Mouse (Mus musculus) lung, embryonic 15.5 days (tissue): Measurements from ENCODE around the gene Dmrt1. TPM values are rescaled to one million over a fixed set of nuclear protein-coding genes. Genes with fewer than 3 reads are reported as not detected.

Source experiments
- ATAC-seq: fragments of 200-750 bp; cut with Nextera tagmentation; 2 replicates; pipeline ENCODE4 v1.8.0; 2017; ENCODE audit warnings: moderate number of reproducible peaks, borderline replicate concordance; ENCODE audit not compliant: low FRiP score, low TSS enrichment; ENCODE audit errors: extremely low read depth
- H3K27ac ChIP-seq: fragments of 300-500 bp; sonication (generic); 2 replicates; pipeline ENCODE4 v1.5.1; 2015; ENCODE audit warnings: moderate library complexity, mild to moderate bottlenecking, inconsistent platforms
- H3K27me3 ChIP-seq: fragments of 300-500 bp; sonication (generic); 2 replicates; pipeline ENCODE4 v1.6.1; 2015; ENCODE audit warnings: inconsistent platforms
- H3K36me3 ChIP-seq: fragments of 300-500 bp; sonication (generic); 2 replicates; pipeline ENCODE4 v1.6.1; 2015; ENCODE audit warnings: inconsistent platforms
- H3K4me1 ChIP-seq: fragments of 300-500 bp; sonication (generic); 2 replicates; pipeline ENCODE4 v1.6.1; 2015; ENCODE audit warnings: inconsistent platforms
- H3K4me2 ChIP-seq: fragments of 300-500 bp; sonication (generic); 2 replicates; pipeline ENCODE4 v1.6.1; 2015; ENCODE audit warnings: inconsistent platforms, mild to moderate bottlenecking, moderate library complexity
- H3K4me3 ChIP-seq: fragments of 300-500 bp; sonication (generic); 2 replicates; pipeline ENCODE4 v1.5.1; 2015; ENCODE audit warnings: mild to moderate bottlenecking, inconsistent platforms
- H3K9ac ChIP-seq: fragments of 300-500 bp; sonication (generic); 2 replicates; pipeline ENCODE4 v1.6.1; 2015; ENCODE audit warnings: inconsistent platforms
- H3K9me3 ChIP-seq: fragments of 300-500 bp; sonication (generic); 2 replicates; pipeline ENCODE4 v1.6.1; 2016; ENCODE audit warnings: inconsistent platforms
- WGBS: fragments of 180-500 bp; shearing (Covaris S2); methylation state at CpG from one replicate; pipeline ENCODE4 v1.1.7; 2015; 5-methylcytosine and 5-hydroxymethylcytosine counted together
- polyA plus RNA-seq: library from polyadenylated mRNA; unstranded; fragments of >200 nt; fragmentation: Nextera tagmentation; extraction: Ambion mirVana; gene quantifications from 2 replicates; pipeline ENCODE4 v1.2.1, GENCODE M21; 2015

Gene Dmrt1
- polyA plus RNA-seq, 1 experiment from 2014 or later: not detected

DNA sequence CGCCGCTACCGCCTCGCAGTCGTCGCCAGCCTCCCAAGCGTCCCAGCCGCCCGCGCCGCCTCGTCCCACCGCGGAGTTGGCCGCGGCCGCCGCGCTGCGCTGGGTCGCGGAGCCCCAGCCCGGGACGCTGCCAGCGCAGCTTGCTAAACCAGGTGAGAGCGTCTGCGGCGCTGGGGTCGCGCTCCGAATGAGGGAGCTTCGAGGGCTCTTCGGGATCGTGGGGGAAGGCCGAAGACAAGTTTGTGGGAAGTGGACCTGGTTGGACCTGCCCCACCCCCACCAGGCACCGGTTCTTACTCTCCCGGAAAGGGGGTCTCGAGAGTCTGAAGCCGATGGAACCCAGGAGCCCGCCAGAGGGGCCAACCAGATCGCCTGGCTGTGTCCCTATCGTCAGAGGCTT lies 105.7 kb downstream of the Dmrt1 start:
- H3K4me3 ChIP-seq: peak overlapping the region; percentile 36
- ATAC-seq: peak; percentile 13; the same call in 1 of the 2 replicates

GRCm38 (mm10) chr19:25611876-25612805 lies 106.7 kb downstream of the Dmrt1 start:
- peaks cover 23% of the 10 kb centered on the region for H3K4me1 ChIP-seq
- H3K9me3 ChIP-seq: no peaks in the 10 kb centered on the region
- no peak overlapping the region for H3K9ac ChIP-seq
- H3K27ac ChIP-seq: no peak overlapping the region
- H3K4me2 ChIP-seq: no peak overlapping the region
- no peak overlapping the region for H3K4me3 ChIP-seq
- H3K36me3 ChIP-seq: no peaks in the 10 kb centered on the region
- 11% methylated on average over 16 of the region's 16 CpGs for WGBS
- no peak for ATAC-seq
- peaks cover 99% of the 10 kb centered on the region for H3K27me3 ChIP-seq

More for the DNA sequence above, 105.7 kb downstream of the Dmrt1 start:
- Histone ChIP-seq H3K9ac (no peak overlapping the region), H3K27ac (no peak overlapping the region), H3K4me1 (peaks cover 26% of the 10 kb centered on the region), H3K27me3 (peaks cover 99% of the 10 kb centered on the region), H3K36me3 (no peaks in the 10 kb centered on the region), H3K4me2 (peak overlapping the region; percentile 64), H3K9me3 (no peaks in the 10 kb centered on the region)
- under 1% methylated on average over 41 of the region's 42 CpGs for WGBS

- Histone ChIP-seq H3K27ac (no peak overlapping the region), H3K9me3 (no peaks in the 10 kb centered on the region), H3K4me1 (peaks cover 23% of the 10 kb centered on the region), H3K4me3 (no peak overlapping the region), H3K9ac (no peak overlapping the region), H3K27me3 (peaks cover 99% of the 10 kb centered on the region), H3K4me2 (no peak overlapping the region), H3K36me3 (no peaks in the 10 kb centered on the region)
- no peak for ATAC-seq
- 14% methylated on average over 6 of the region's 6 CpGs for WGBS
These were observed 107.4 kb downstream of the Dmrt1 start for GRCm38 (mm10) chr19:25612806-25613295.

GRCm38 (mm10) chr19:25613476-25614300 lies 108.3 kb downstream of the Dmrt1 start:
- H3K9me3 ChIP-seq: no peaks in the 10 kb centered on the region
- peaks cover 99% of the 10 kb centered on the region for H3K27me3 ChIP-seq
- 9% methylated on average over 13 of the region's 13 CpGs for WGBS
- ATAC-seq: no peak
- H3K4me1 ChIP-seq: peaks cover 23% of the 10 kb centered on the region
- H3K36me3 ChIP-seq: no peaks in the 10 kb centered on the region
- H3K4me3 ChIP-seq: no peak overlapping the region
- H3K9ac ChIP-seq: no peak overlapping the region
- H3K27ac ChIP-seq: no peak overlapping the region
- H3K4me2 ChIP-seq: no peak overlapping the region

GRCm38 (mm10) chr19:25615889-25616288 lies 110.5 kb downstream of the Dmrt1 start:
- H3K27me3 ChIP-seq: peaks cover 99% of the 10 kb centered on the region
- no peaks in the 10 kb centered on the region for H3K36me3 ChIP-seq
- no peaks in the 10 kb centered on the region for H3K9me3 ChIP-seq
- peaks cover 5% of the 10 kb centered on the region for H3K4me1 ChIP-seq
- no peak overlapping the region for H3K9ac ChIP-seq
- H3K4me2 ChIP-seq: no peak overlapping the region
- ATAC-seq: no peak
- no peak overlapping the region for H3K27ac ChIP-seq
- no peak overlapping the region for H3K4me3 ChIP-seq
- 4% methylated on average over 6 of the region's 6 CpGs for WGBS

GRCm38 (mm10) chr19:25622291-25623251 lies 117.2 kb downstream of the Dmrt1 start:
- peaks cover 92% of the 10 kb centered on the region for H3K27me3 ChIP-seq
- ATAC-seq: peak; percentile 67; the same call in 1 of the 2 replicates

GRCm38 (mm10) chr19:25628490-25628889 lies 123.1 kb downstream of the Dmrt1 start:
- Histone ChIP-seq H3K36me3 (no peaks in the 10 kb centered on the region), H3K4me2 (no peak overlapping the region), H3K4me1 (no peaks in the 10 kb centered on the region), H3K4me3 (no peak overlapping the region), H3K27ac (no peak overlapping the region), H3K9ac (no peak overlapping the region), H3K27me3 (peaks cover 57% of the 10 kb centered on the region), H3K9me3 (no peaks in the 10 kb centered on the region)
- ATAC-seq: no peak
- 13% methylated on average over 9 of the region's 9 CpGs for WGBS

More at GRCm38 (mm10) chr19:25622291-25623251, 117.2 kb downstream of the Dmrt1 start:
- H3K4me1 ChIP-seq: peaks cover 5% of the 10 kb centered on the region; the same call in 1 of the 2 replicates
- H3K27ac ChIP-seq: no peak overlapping the region
- peak overlapping the region; percentile 56 for H3K4me2 ChIP-seq
- peak overlapping the region; percentile 23 for H3K4me3 ChIP-seq
- H3K9ac ChIP-seq: no peak overlapping the region
- no peaks in the 10 kb centered on the region for H3K9me3 ChIP-seq
- WGBS: 29% methylated on average over 54 of the region's 54 CpGs
- no peaks in the 10 kb centered on the region for H3K36me3 ChIP-seq

DNA sequence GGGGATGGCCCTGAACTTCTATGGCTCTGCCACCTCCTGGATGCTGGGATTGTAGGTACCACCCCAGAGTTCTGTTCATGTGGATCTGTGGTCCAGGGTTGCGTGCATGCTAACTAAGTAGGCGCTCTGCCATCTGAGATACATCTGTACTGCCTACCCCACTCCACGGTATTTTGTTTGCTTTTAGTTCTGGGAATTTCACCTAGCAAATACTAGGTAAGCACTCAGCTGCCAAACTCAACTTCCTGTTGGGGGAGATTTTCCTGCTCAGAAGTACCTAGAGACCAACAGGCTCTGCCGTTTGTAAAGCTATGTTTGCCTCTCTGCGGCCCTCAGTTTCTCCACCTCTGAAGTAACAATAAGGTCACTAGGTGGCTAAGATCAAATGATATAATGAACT lies 129.7 kb downstream of the Dmrt1 start:
- peaks cover 6% of the 10 kb centered on the region; the same call in 1 of the 2 replicates for H3K4me1 ChIP-seq
- H3K9me3 ChIP-seq: no peaks in the 10 kb centered on the region
- H3K36me3 ChIP-seq: no peaks in the 10 kb centered on the region
- no peak overlapping the region for H3K9ac ChIP-seq
- no peak overlapping the region for H3K27ac ChIP-seq
- ATAC-seq: no peak
- H3K4me3 ChIP-seq: no peak overlapping the region
- H3K27me3 ChIP-seq: peaks cover 5% of the 10 kb centered on the region; the same call in 1 of the 2 replicates
- peak overlapping the region; percentile 61; the same call in 1 of the 2 replicates for H3K4me2 ChIP-seq
- 54% methylated on average over 5 of the region's 5 CpGs for WGBS

DNA sequence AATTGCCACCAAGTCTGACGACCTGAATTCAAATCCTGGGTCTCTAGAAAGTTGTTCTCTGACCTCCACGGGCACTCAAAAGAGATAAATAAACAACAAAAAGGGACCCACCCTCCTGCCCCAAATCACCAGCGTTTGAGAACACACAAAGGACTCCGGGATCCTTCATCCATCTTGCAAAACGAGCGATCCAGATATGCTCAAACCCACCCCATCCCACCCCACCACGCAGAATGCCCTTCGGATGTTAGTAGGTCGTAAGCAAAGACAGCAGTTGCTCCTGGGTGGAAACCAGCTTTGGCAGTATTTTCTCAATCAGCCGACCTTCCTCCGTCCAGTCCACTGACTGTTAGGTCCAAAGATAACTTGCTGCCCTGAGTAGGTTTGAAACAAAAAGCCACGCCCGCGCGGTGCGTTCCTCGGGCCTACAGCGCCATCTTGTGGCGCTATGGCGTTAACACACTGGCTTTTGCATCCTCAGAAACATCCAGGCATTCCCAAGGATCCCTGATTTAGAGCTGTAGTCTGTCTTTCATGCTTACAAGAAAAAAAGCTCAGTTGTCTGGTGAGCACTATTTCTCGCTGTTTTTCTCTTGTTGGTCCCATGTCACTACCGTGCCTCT lies 130.3 kb downstream of the Dmrt1 start:
- peaks cover 5% of the 10 kb centered on the region; the same call in 1 of the 2 replicates for H3K27me3 ChIP-seq
- no peak overlapping the region for H3K27ac ChIP-seq
- H3K9me3 ChIP-seq: no peaks in the 10 kb centered on the region
- peak overlapping the region; percentile 61 for H3K4me2 ChIP-seq
- ATAC-seq: no peak; the same call in 1 of the 2 replicates
- H3K36me3 ChIP-seq: no peaks in the 10 kb centered on the region
- H3K4me1 ChIP-seq: peaks cover 6% of the 10 kb centered on the region; the same call in 1 of the 2 replicates
- peak overlapping the region; percentile 35 for H3K4me3 ChIP-seq
- WGBS: 10% methylated on average over 22 of the region's 22 CpGs
- H3K9ac ChIP-seq: peak overlapping the region; percentile 24; the same call in 1 of the 2 replicates

DNA sequence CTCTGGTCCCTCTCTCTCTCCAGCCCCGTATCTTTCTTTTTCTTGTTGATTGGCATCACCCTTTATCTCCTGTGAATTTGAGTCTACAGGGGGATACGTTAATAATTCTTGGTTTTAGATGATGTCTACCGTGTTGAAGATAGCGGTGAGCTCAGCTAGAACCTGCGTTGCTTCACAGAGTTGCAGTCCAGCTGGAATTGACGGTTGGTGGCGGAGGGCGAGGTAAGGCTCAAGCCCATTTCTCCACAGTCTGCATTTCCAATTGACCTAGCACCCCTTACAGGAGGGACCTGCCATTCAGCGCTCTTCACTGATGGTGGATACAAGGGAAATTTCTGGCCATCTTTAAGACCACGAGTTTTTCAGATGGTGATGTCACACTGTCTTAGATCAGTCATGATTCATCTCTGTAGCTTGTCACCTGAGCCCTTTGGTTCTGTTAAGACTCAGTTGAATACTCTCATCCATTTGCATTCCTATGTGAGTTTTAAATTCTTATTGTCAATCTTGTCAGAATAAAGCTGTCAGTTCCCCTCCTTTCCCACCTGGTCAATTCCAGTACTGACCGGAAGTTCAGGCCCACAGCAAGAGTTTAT lies 133.4 kb downstream of the Dmrt1 start:
- Histone ChIP-seq H3K4me2 (no peak overlapping the region), H3K27me3 (peaks cover 5% of the 10 kb centered on the region; the same call in 1 of the 2 replicates), H3K9ac (no peak overlapping the region), H3K4me3 (no peak overlapping the region), H3K27ac (no peak overlapping the region), H3K36me3 (no peaks in the 10 kb centered on the region), H3K4me1 (peaks cover 6% of the 10 kb centered on the region; the same call in 1 of the 2 replicates), H3K9me3 (no peaks in the 10 kb centered on the region)
- 64% methylated on average over 11 of the region's 11 CpGs for WGBS
- no peak for ATAC-seq
